Mouse (Mus musculus) olfactory bulb, adult 2 months (tissue): Measurements from ENCODE around the gene Pelp1.

ENCODE experiments used
- CTCF ChIP-seq: fragments of 200-500 bp; IDR thresholded peaks from 2 replicates; pipeline ENCODE4 v1.5.1; 2012; ENCODE audit warnings: low read depth, mild to moderate bottlenecking, low read length, moderate library complexity; ENCODE audit not compliant: insufficient read depth
- POLR2A ChIP-seq: fragments of 200-500 bp; IDR thresholded peaks from 2 replicates; pipeline ENCODE4 v1.6.1; 2012; ENCODE audit warnings: mild to moderate bottlenecking, low read depth, low read length, moderate library complexity; ENCODE audit not compliant: insufficient read depth

- no peak for TF ChIP-seq CTCF
- no peak for TF ChIP-seq POLR2A
Measured at GRCm38 (mm10) chr11:70435476-70435875, 25.6 kb upstream of the Pelp1 start.
